Mouse (Mus musculus): ENCODE measurements around the gene March9.
"Not testable (repeated sequence)": the region's sequence is repeated elsewhere in the genome, so short reads cannot be mapped to it uniquely, and the experiment has no call there.

The March9 gene

DNA sequence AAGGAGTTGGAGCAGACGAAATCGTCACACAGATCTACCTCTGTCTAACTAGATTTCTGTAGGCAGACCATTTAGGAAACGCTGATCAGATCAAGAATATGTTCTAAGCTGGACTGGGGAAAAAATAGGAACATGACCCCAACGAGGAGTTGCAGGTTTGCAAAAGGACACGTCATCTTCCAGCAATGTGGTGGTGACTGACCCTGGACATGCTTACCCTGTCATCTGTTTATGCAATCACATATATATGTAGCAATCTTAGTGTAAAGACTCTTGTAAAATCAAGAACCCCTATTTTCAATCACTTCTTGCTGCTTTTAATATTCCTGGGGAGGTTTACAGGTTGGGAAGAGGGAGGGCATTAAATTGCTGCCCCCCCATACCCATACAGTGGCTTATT, 2.5 kb upstream of the March9 start:
- no peak for DNase-seq (ENCODE audit: low spot score)

DNA sequence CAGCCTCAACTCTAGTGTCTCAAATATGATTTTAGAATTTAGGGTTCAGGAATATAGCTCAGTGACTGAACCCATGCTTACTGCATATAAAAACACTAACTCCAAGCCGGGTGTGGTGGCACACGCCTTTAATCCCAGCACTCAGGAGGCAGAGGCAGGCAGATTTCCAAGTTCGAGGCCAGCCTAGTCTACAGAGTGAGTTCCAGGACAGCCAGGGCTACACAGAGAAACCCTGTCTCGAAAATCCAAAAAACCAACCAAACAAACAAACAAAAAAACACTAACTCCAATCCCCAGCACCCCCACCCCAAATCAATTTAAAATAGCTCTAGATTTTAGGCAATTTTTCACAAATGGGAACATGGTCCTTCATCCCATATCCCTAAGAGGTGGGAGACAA, 2.1 kb upstream of the March9 start:
- DNase-seq (ENCODE audit: low spot score): not testable (repeated sequence)

DNA sequence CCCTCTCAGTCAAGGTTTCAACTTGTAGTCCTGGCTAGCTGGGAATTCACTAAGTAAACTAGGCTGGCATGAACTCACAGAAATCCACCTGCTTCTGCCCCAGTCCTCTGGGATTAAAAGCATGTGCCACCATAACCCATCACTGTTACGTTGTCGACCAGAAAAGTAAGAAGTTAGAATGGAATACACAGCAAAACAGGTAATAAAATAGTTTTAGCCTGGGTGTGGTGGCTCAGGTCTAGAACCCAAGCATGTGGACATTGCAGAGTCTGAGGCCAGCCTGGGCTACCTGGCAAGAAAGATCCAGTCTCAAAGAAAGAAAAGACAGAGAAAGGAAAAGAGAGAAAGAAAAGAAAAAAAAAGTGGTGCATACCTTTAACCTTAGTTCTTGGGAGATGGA, 1.5 kb upstream of the March9 start:
- no peak for DNase-seq (ENCODE audit: low spot score)

DNA sequence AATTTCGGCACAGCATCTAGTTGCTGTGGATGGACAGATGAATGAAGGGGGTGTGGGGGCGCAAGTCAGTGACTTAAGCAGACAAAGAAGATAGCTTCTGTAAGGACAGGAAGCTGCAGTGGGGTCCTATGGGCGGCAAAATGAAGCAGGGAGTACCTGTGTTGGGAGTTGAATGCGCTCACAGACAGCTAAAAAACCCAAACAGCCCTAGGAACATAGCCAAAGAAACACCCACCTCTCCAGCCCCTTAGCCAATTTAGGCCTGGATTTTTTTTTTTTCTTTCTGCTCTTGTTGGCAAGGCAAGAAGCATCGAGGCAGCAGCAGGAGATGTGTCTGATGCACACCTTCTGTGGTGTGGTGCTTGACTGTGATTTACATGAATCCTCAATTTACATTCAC, 1.1 kb upstream of the March9 start:
- DNase-seq (ENCODE audit: low spot score): no peak

DNA sequence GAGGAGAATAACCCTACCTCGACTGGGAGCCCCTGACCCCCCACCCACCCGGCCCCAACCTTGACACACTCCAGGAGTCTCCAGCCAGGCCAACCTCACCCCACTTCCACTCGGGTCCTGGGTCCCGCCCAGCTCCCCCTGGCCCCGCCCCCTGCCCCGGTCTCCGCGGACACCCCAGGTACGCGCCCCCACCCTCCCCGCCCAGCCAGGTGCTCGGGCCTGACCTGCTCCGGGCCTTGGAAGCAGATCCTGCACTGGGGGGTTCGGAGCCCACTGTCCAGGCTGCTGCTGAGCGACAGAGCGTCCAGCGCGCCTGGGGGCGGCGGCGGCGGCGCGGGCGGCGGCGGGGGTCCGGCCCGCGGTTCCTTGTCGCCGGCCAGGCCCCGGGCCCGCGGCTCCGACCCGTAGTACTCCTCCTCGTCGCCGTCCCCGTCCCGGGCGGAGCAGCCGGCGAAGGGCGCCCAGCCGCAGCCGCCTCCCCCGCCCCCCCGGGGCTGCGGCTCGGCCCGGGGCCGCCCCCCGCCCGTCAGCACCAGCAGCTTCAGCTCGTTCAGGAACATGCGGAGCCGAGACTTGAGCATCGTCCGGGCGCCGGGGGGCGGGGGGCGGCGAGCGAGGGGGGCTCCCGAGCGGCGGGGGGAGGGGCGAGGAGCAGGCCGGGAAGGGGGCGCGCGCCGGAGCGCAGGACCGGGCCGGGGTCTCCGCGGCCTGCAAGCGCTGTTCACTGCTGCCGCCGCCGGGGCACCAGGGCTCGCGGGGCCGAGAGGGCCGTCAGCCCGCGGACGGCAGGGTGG, 613 bp downstream of the March9 start:
- DNase-seq (ENCODE audit: low spot score): no peak

DNA sequence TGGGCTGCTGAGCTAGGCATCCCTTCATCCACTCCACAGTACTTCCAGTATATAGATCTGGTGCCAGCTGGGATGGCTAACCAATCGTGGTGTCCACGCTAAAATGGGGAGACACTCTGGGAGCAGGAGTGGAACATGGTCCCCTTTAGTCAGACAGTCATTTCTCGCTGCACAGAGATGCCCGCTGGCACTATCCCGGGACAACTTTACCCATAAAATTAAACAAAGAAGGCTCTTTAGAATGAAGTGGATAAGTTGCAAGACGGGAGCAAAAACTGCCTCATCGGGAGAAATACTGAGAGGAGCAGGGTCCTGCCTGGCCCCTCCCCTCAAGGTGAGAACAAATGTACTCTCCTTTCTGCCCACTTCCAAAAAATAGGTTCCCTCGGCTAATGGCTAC, 1.3 kb downstream of the March9 start:
- no peak for DNase-seq (ENCODE audit: low spot score)

DNA sequence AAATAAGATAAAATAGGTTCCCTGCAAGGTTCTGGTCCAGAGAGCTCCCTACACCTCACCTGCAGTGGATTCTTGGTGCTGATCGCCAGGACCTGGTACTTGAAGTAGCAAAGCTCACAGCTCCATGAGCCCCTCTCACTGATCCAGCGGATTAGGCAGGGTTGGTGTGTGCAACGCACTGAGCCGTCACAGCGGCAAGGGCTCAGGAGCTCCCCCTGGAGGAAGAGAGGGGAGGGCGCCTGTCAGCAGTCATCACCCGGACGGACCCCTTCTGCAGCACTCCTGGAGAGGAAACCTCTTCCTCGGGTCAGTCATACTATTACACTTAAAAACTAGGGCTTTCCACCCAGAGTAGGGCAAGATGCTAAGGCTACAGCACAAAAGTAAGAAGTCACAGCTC, 1.8 kb downstream of the March9 start:
- DNase-seq (ENCODE audit: low spot score): peak; percentile 48

DNA sequence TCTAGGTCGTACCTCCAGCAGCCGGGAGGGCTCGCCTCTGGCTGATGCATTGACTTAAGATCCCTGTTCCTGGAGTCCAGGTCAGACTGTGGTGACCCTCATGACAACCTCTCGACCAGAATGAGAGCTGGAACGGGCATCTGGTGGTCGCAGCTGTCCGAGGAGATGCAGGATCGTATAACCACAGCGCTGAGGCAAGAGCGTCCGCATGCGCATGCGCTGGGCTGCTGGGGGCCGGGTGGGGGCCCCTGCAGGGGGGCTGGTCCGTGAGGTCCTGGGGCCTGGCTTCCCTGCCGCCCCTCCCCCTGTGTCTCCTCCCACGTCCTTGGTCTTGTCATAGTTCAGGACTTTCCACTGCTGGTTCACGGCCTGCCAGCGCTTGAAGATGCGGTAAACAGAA, 3.5 kb downstream of the March9 start:
- no peak for DNase-seq (ENCODE audit: low spot score)

DNA sequence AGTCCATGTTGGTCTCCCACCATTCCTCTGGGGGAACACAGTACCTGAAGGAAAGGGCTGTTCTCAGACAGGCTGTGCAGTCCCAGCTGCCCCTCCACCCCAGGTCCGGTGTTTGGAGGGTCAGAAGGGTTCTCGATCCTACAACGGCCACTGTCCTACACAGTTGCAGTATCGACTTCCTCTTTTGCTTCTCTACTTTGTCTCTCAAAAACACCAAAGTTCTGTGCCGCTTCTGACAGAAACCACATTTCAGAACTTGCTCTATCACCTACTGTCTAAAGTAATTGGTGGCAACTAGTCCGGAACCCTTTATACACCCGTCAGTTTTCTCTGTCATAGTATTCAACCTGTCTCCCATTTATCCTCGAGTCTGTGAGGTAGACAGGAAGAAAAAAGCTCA, 4.6 kb downstream of the March9 start:
- no peak for DNase-seq (ENCODE audit: low spot score)

DNA sequence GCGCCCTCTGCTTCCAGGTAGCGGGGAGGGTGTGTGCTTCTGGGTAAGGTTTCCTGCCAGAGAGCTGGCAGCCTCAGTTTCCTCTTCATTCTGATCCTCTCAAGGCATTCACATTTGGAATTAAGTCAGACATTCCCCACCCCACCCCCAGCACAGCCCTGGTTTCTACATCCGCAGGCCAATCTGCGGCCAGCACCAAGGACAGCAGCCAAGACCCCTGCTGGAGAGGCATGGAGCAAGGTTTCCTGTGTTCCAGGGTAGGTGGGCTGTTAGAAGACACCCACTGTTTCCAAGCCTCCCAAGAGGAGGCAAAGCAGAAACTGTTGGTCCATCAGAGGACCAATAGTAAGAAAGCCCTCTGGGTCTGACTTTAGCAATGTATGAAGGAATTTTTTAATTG, 5.3 kb downstream of the March9 start:
- no peak for DNase-seq (ENCODE audit: low spot score)

DNA sequence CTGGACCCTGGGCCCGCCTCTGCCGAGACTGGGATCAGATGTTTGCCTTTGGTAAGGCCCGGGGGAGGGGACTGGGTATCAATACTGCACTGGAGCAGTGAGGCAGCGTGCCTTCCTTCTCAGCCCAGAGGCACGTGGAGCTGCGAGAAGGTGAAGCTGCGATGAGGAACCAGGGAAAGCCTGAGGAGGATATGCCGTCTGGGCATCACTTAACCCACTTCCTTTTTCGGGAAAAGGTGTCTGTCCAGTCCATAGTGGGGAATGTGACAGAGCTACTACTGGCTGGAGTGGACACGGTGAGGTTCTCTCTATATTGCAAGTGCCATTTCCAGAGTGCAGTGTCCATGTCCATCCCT, 9.9 kb downstream of the March9 start:
- DNase-seq (ENCODE audit: low spot score): no peak

DNA sequence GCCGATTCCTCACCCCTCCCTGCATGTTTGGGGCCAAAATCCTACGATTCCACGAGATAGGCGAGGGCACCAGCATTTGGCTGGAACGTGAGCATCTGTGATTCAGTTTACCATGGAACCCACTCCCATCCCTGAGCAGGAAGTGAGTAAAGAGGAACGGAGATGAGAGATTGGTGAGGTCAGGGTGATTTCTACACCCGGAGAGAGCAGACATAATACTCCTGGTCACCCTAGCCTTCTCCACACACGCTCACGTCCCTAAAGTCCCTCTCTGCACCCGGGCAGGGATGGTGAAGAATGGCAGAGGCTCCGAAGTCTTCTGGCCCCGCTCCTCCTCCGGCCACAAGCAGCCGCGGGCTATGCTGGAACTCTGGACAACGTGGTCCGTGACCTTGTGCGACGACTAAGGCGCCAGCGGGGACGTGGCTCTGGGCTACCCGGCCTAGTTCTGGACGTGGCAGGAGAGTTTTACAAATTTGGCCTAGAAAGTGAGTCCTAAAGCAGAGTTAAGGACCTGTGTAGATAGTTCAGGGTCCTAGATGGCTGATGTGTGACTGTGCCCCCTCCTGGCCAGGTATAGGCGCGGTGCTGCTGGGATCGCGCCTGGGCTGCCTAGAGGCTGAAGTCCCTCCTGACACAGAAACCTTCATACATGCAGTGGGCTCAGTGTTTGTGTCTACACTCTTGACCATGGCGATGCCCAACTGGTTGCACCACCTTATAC, 10.4 kb downstream of the March9 start:
- no peak for DNase-seq (ENCODE audit: low spot score)

DNA sequence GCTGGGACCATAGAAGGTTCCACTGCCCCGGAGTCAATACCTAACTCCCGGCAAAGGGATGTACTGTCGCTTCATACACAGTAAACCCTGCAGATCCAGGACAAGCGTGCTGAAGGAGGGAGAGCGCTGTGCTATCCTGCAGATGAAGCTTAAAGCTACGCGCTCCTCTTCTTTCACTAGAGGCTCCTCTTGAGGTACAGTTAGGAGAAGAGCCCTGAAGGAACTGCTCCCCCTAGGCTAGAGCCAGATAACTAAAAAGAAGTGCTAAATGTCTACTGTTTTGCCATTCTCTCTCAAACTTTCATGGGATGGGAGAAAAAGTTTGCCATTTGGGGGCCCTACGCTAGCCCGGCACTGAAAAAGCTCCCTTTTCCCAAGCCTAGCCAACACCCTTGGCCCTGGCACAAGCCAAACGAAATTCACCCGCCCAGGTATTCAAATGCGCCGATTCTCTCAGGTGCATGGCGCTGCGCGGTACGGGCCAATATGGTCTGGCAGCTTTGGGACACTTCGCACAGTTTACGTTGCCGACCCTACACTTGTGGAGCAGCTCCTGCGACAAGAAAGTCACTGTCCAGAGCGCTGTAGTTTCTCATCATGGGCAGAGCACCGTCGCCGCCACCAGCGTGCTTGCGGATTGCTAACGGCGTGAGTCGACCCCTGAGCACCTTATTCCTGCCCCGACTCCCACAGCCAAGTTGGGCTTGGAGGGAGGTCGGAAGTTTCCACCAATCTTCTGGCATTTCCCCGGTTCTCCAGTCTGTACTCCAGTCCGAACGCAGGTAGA, 11.2 kb downstream of the March9 start:
- DNase-seq (ENCODE audit: low spot score): no peak

DNA sequence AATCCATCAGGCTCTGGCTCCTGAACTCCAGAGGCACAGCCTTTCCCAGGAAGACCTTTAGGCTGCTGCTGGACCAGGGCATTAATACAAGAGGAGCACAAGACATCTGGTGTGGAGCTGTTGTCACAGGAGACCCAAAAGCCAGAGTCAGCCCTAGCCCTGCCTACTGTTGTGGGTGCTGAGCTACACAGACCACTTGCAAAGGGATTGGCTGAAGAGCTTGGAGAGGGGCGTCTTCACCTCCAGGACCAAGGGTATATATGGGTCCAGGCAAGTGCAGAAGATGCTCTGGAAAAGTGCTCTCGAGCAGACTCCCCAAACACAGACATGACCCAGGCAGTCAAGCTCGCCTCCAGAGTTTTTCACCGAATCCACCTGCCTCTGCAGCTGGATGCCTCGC, 12.0 kb downstream of the March9 start, which contains the start of gene Cyp27b1:
Gene Cyp27b1 (plus strand): TSS at position 297 of the 400 bp plus-strand sequence.
- no peak for DNase-seq (ENCODE audit: low spot score)

DNA sequence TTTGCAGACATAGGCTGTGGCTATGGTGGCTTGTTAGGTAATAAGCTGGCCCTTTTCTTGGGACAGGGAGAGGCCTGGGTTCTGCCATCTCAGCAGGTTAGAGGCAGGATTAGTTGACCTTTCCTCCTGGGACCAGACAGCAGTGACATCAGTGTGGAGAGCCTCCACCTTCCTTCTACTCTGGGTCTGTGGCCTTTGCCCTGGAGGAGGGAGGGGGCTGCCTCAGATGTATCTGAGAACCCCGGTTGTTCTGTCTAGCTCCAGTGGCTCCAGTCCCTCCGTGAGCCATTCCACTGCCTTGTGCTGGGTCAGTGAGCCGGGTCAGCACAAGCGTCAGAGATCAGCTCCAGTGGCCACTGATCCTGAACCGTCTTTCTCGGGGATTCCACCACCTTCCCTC, 16.8 kb downstream of the March9 start:
- DNase-seq (ENCODE audit: low spot score): no peak

DNA sequence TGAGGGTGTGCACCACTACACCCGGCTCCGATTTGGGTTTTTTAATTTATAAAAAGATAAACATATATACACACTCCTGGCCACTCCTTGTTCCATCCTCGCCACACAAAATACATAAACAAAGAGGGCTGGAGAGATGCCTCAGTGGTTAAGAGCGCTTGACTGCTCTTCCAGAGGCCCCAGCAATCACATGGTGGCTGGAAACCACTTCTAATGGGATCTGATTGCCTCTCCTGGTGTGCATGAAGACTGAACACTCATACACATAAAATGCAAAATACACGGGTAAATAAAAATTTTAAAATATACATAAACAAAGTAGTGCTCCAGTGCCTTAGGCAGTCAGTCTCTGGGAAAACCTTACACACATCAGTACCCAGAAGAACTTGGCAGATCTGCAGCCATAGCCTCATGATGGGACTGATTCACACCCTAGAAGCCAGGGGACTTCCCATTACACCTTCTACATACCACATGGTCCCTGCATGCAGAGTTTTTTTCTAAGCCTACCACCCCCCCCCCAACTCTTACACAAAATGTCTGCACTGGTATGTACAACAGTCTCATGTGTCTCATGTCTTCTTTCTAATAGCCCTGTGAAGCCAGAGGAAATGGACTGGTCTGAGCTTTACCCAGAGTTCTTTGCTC, 17.4 kb downstream of the March9 start:
- DNase-seq (ENCODE audit: low spot score): no peak

DNA sequence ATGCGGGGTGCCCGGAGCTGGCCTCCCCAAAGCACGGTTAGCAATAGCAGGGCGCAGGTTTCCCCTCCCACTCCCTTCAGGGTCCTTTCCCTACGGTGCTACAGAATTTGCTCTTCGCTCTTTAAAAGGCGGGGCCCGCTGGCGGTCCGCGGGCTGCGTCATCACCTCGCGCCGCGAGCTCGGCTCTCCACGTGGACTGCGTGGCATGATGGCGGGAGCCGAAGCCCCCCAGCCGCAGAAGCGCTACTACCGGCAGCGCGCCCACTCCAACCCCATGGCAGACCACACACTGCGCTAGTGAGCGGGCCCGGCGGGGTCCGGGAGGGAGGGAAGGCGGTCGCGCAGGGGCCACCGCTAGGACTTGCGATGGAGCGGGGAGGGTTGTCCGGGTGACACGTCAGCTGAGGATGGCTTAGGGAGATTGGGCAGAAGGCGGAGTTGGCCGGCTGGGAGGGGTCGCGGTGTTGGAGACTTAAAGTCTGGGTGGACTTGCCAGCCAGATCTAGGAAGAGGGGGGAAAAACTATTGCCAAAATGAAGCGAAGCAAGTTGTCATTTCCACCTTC, 18.1 kb downstream of the March9 start:
- DNase-seq (ENCODE audit: low spot score): peak; percentile 74

DNA sequence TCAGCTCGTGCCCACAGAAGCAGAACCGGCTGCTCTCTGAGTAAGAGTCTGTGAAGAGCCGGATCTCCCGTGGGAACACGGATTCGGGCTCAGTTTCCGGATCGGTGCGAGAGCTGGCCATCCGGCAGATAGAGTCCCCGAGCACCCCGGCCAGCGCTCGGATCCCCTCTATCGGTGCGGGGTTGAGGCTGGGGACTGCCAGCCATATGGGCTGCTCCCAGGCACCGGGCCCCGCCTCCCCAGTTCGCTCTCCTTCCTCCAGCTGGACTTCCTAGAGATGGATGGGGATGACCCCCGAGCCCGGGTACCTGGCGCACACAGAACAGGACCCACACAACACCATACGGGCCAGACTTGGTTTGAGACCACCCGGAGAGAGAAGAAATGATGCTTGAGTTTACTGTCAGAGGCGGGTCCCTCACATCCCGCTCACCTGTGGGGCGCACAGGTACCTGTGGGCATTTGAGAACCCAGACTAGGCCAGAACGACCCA, 18.7 kb downstream of the March9 start, which contains the start of the genes Mettl1 and Eef1akmt3:
Gene Mettl1 (plus strand): TSS at position 141 of the 493 bp plus-strand sequence.
Gene Eef1akmt3 (minus strand): TSS at position 240 of the 493 bp plus-strand sequence.
- DNase-seq (ENCODE audit: low spot score): no peak

DNA sequence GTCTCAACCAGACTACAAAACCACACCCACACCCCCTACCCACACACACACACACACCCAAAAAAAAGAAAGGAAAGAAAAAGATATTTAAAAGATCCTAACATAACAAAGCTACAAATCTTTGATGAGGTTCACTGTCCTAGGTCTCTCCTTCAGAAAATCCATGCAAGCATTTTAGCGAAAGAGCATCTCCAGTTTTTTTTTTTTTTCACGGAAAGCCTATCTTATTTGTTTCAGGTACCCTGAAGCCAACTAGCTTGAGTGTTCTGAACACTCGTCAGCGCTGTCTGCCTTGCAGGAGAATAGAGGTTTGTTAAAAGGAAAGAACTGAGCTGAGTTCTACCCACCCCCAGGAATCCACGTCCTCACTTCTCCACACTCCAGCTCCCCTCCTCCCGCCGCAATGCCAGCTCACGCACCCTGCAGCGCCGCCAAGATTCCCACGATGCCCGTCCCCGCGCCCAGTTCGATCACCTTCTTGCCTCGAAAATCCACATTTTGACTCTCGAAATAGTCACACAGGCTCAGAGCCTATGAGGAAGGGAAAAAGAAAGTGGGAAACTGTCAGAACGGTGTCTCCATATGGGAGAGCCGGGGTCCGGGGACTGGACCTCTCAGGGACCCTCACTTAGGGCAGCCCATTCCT, 19.3 kb downstream of the March9 start:
- DNase-seq (ENCODE audit: low spot score): no peak

DNA sequence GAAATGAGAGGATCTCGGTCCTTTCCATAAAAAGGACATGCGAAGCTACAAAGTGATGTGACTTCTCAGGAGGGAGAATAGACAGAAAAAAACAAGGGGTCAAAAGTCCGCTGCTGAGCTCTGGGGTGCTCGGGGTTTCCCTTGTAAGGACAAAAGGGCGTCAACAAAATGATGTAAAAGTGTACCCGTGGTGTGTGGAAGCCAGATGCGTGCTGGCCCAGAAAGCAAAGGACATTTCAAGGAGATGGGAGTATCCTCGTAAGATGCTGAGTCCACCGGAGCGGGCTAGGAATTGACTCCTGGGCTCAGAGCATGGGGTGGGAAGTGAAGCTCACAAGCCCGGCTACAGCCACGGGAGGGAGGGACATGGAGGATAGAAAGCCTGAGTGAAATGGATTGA, 22.3 kb downstream of the March9 start:
- DNase-seq (ENCODE audit: low spot score): no peak

DNA sequence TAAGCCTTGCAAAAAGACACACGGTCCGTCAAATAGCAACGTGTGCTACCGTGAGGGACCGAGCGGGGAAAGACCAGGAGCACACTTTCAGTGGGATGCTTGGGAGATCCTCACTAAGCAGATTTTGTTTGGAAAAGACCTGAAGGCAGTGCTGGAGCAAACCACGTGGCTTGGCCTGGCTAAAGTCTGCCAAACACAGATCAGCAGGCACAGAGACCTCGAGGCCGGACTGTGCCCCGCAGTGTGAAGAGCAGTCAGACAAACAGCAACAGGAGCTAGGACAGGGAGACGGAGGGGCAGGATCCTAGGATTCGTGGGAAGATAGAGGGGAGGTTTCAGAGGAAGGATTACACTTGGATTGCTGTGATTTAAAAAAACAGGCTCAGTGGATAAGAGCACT, 23.7 kb downstream of the March9 start:
- DNase-seq (ENCODE audit: low spot score): no peak

All from ovary, adult 18-20 months (tissue).